Mouse (Mus musculus) G1E (cell line): ENCODE data around the gene Celf2.

Experiments
- CTCF ChIP-seq: IDR thresholded peaks from 2 replicates; pipeline ENCODE4 v1.5.1; 2012; ENCODE audit warnings: low read depth, low read length, inconsistent platforms, mixed read lengths
- GATA1 ChIP-seq: IDR thresholded peaks from 2 replicates; pipeline ENCODE4 v1.6.1; 2012; ENCODE audit warnings: borderline replicate concordance, low read length, inconsistent platforms, mixed read lengths
- GATA2 ChIP-seq: IDR thresholded peaks from 2 replicates; pipeline ENCODE4 v1.6.1; 2012; ENCODE audit warnings: low read depth, low read length, inconsistent platforms, borderline replicate concordance
- POLR2AphosphoS5 ChIP-seq: IDR thresholded peaks from 2 replicates; pipeline ENCODE4 v1.6.1; 2012; ENCODE audit warnings: low read depth, low read length, inconsistent platforms; ENCODE audit not compliant: insufficient replicate concordance
- TAL1 ChIP-seq: conservative IDR thresholded peaks from 2 replicates; pipeline ENCODE4 v1.6.1; 2012; ENCODE audit warnings: low read depth, low read length, inconsistent platforms, mixed read lengths

GRCm38 (mm10) chr2:7043770-7044459, 465.4 kb downstream of the Celf2 start:
- TF ChIP-seq CTCF (no peak), GATA1 (no peak), TAL1 (no peak), POLR2AphosphoS5 (no peak), GATA2 (no peak)
